Mouse (Mus musculus) C2C12 (cell line): ENCODE measurements at regions not wholly inside any gene's neighbourhood (a gene's known extent, or its start where the extent isn't known, plus 50 kb on each side); places are given as distances from the start of the nearest gene placed in this dataset.

Source experiments
- H3K27me3 ChIP-seq: one replicate; pipeline ENCODE4 v1.6.1; 2011; ENCODE audit not compliant: control insufficient read depth, insufficient read depth, insufficient read length
- H3K36me3 ChIP-seq: one replicate; pipeline ENCODE4 v1.6.1; 2011; ENCODE audit not compliant: control insufficient read depth, insufficient read depth
- H3K4me3 ChIP-seq: one replicate; pipeline ENCODE4 v1.5.1; 2011; ENCODE audit warnings: mild to moderate bottlenecking, control low read depth; ENCODE audit not compliant: poor library complexity, insufficient read depth, severe bottlenecking
- H3K79me2 ChIP-seq: one replicate; pipeline ENCODE4 v1.6.1; 2011; ENCODE audit not compliant: control insufficient read depth, insufficient read depth
- H3K79me3 ChIP-seq: one replicate; pipeline ENCODE4 v1.6.1; 2011; ENCODE audit warnings: low read depth, control low read depth
- H3ac ChIP-seq: one replicate; pipeline ENCODE3; 2011; ENCODE audit warnings: low read depth; ENCODE audit not compliant: control insufficient read depth, insufficient read length
- CEBPB ChIP-seq: IDR thresholded peaks from one replicate; pipeline ENCODE4 v1.6.1; 2011; ENCODE audit warnings: low read depth, mild to moderate bottlenecking, control low read depth, moderate library complexity
- CTCF ChIP-seq: IDR thresholded peaks from one replicate; pipeline ENCODE4 v1.5.1; 2011; ENCODE audit not compliant: control insufficient read depth, insufficient read depth, insufficient read length
- FOSL1 ChIP-seq: IDR thresholded peaks from one replicate; pipeline ENCODE4 v1.8.0; 2011; ENCODE audit warnings: mild to moderate bottlenecking, low read length; ENCODE audit not compliant: poor library complexity, insufficient read depth, severe bottlenecking
- MAX ChIP-seq: IDR thresholded peaks from one replicate; pipeline ENCODE4 v1.6.1; 2011; ENCODE audit warnings: mild to moderate bottlenecking, control low read depth
- MYOD1 ChIP-seq: IDR thresholded peaks from one replicate; pipeline ENCODE4 v1.6.1; 2011; ENCODE audit warnings: low read depth; ENCODE audit not compliant: control insufficient read depth, insufficient read length
- MYOG ChIP-seq: IDR thresholded peaks from one replicate; pipeline ENCODE4 v1.6.1; 2011; ENCODE audit not compliant: control insufficient read depth, insufficient read length; ENCODE audit errors: extremely low read depth
- USF1 ChIP-seq: IDR thresholded peaks from one replicate; pipeline ENCODE4 v1.6.1; 2011; ENCODE audit warnings: low read depth, mild to moderate bottlenecking, control low read depth, moderate library complexity

- H3K79me3 ChIP-seq, result no peaks in the 10 kb centered on the region
- no peaks in the 10 kb centered on the region for H3K27me3 ChIP-seq
- H3K79me2 ChIP-seq, result no peaks in the 10 kb centered on the region
- no peak for TF ChIP-seq FOSL1
- TF ChIP-seq CEBPB, result no peak
- no peak for TF ChIP-seq MYOG
- TF ChIP-seq CTCF, result no peak
- TF ChIP-seq USF1, result no peak
- no peak for TF ChIP-seq MAX
- TF ChIP-seq MYOD1, result no peak
- no peak overlapping the region for H3K4me3 ChIP-seq
- no peaks in the 10 kb centered on the region for H3K36me3 ChIP-seq
- H3ac ChIP-seq, result no peak overlapping the region
Observed at GRCm38 (mm10) chr17:76008011-76008410, 456.3 kb upstream of the Fam98a start.

GRCm38 (mm10) chr17:76002836-76003235 is 451.1 kb upstream of the Fam98a start:
- H3K4me3 ChIP-seq, result no peak overlapping the region
- no peak overlapping the region for H3ac ChIP-seq
- no peaks in the 10 kb centered on the region for H3K79me3 ChIP-seq
- H3K27me3 ChIP-seq, result no peaks in the 10 kb centered on the region
- TF ChIP-seq USF1, result no peak
- TF ChIP-seq CTCF, result no peak
- no peak for TF ChIP-seq MAX
- no peak for TF ChIP-seq MYOD1
- TF ChIP-seq MYOG, result no peak
- TF ChIP-seq FOSL1, result no peak
- TF ChIP-seq CEBPB, result no peak
- no peaks in the 10 kb centered on the region for H3K36me3 ChIP-seq
- no peaks in the 10 kb centered on the region for H3K79me2 ChIP-seq

GRCm38 (mm10) chr17:75961371-75961770 is 409.6 kb upstream of the Fam98a start:
- Histone ChIP-seq H3K4me3 (no peak overlapping the region), H3K79me3 (no peaks in the 10 kb centered on the region), H3K79me2 (no peaks in the 10 kb centered on the region), H3ac (no peak overlapping the region), H3K27me3 (no peaks in the 10 kb centered on the region), H3K36me3 (no peaks in the 10 kb centered on the region)
- TF ChIP-seq MAX (no peak), MYOG (no peak), CEBPB (no peak), FOSL1 (no peak), MYOD1 (no peak), USF1 (no peak), CTCF (no peak)

- H3ac ChIP-seq, result no peak overlapping the region
- TF ChIP-seq FOSL1 (peak; percentile 68), CTCF (no peak)
- H3K36me3 ChIP-seq, result no peaks in the 10 kb centered on the region
- no peaks in the 10 kb centered on the region for H3K79me3 ChIP-seq
- H3K79me2 ChIP-seq, result no peaks in the 10 kb centered on the region
- H3K27me3 ChIP-seq, result no peaks in the 10 kb centered on the region
- no peak overlapping the region for H3K4me3 ChIP-seq
Observed at GRCm38 (mm10) chr17:75936686-75937380, 385.1 kb upstream of the Fam98a start.

- H3K36me3 ChIP-seq, result no peaks in the 10 kb centered on the region
- H3K27me3 ChIP-seq, result no peaks in the 10 kb centered on the region
- H3K79me3 ChIP-seq, result no peaks in the 10 kb centered on the region
- no peaks in the 10 kb centered on the region for H3K79me2 ChIP-seq
- no peak overlapping the region for H3K4me3 ChIP-seq
- no peak overlapping the region for H3ac ChIP-seq
- TF ChIP-seq CTCF (peak; percentile 15), CEBPB (no peak), MYOD1 (no peak)
Observed at GRCm38 (mm10) chr17:75931022-75931421, 379.3 kb upstream of the Fam98a start.

GRCm38 (mm10) chr17:75920240-75920639 is 368.5 kb upstream of the Fam98a start:
- Histone ChIP-seq H3K79me2 (no peaks in the 10 kb centered on the region), H3K36me3 (no peaks in the 10 kb centered on the region), H3ac (no peak overlapping the region)

More at GRCm38 (mm10) chr17:75920240-75920639, 368.5 kb upstream of the Fam98a start:
- Histone ChIP-seq H3K27me3 (no peaks in the 10 kb centered on the region), H3K4me3 (no peak overlapping the region), H3K79me3 (no peaks in the 10 kb centered on the region)
- TF ChIP-seq CEBPB, result no peak
- no peak for TF ChIP-seq FOSL1
- no peak for TF ChIP-seq MAX
- no peak for TF ChIP-seq MYOG
- TF ChIP-seq CTCF, result no peak
- no peak for TF ChIP-seq USF1
- no peak for TF ChIP-seq MYOD1
